Mouse (Mus musculus) macrophage (primary cell): ENCODE measurements at regions not wholly inside any gene's neighbourhood (a gene's known extent, or its start where the extent isn't known, plus 50 kb on each side); places are given as distances from the start of the nearest gene placed in this dataset.

ENCODE experiments used
- H3K27ac ChIP-seq: fragments of 350-480 bp; formaldehyde crosslinking; 2 replicates; pipeline ENCODE4 v1.9.0; 2021
- H3K36me3 ChIP-seq: fragments of 350-480 bp; formaldehyde crosslinking; 2 replicates; pipeline ENCODE4 v1.9.0; 2021; ENCODE audit errors: inconsistent target
- H3K4me3 ChIP-seq: fragments of 350-480 bp; formaldehyde crosslinking; 2 replicates; pipeline ENCODE4 v1.9.0; 2021; ENCODE audit errors: inconsistent target
- H3K79me2 ChIP-seq: fragments of 350-480 bp; formaldehyde crosslinking; 2 replicates; pipeline ENCODE4 v1.9.0; 2021; ENCODE audit errors: inconsistent target
- WGBS: methylation state at CpG from one replicate; pipeline ENCODE4 v1.1.7; 2026; ENCODE audit warnings: inconsistent platforms; ENCODE audit not compliant: missing documents; 5-methylcytosine and 5-hydroxymethylcytosine counted together

DNA sequence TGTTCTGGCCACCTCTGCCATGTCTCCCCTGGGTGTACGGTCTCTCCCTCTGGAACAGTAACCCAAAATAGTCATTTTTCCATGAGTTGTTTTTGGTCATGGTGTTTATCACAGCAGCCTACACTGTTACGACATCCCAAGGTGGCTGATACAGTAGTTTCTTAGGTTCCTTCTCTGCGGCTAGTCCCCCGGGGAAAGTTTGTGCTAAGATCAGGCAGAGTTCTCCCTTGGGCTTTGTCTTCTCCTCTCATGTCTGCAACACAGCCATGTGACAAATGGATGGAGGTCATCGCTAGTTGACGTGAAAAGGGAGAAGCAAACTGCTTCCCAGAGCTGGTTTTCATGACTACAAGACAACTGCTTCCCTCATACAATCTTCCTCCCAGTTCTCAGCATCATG lies 56.9 kb upstream of the Serp2 start:
- Histone ChIP-seq H3K36me3 (no peaks in the 10 kb centered on the region), H3K27ac (no peak overlapping the region), H3K79me2 (no peaks in the 10 kb centered on the region), H3K4me3 (no peak overlapping the region)
- WGBS = 79% methylated on average over 6 of the region's 6 CpGs

GRCm38 (mm10) chr14:76610429-76611378 lies 54.0 kb upstream of the Serp2 start:
- H3K4me3 ChIP-seq = no peak overlapping the region
- no peaks in the 10 kb centered on the region for H3K36me3 ChIP-seq
- no peaks in the 10 kb centered on the region for H3K79me2 ChIP-seq
- WGBS = 23% methylated on average over 10 of the region's 11 CpGs
- H3K27ac ChIP-seq = no peak overlapping the region
